Mouse (Mus musculus) left cerebral cortex, adult 11 months (tissue): ENCODE data around the gene Zfp46.

ENCODE experiments used
- DNase-seq: peaks from one replicate; pipeline ENCODE4 v3.0.0; 2022; ENCODE audit warnings: low spot score

Gene Zfp46

GRCm38 (mm10) chr4:136266716-136267343, 17.7 kb upstream of the Zfp46 start:
- no peak for DNase-seq

GRCm38 (mm10) chr4:136268912-136269311, 15.6 kb upstream of the Zfp46 start:
- no peak for DNase-seq

DNA sequence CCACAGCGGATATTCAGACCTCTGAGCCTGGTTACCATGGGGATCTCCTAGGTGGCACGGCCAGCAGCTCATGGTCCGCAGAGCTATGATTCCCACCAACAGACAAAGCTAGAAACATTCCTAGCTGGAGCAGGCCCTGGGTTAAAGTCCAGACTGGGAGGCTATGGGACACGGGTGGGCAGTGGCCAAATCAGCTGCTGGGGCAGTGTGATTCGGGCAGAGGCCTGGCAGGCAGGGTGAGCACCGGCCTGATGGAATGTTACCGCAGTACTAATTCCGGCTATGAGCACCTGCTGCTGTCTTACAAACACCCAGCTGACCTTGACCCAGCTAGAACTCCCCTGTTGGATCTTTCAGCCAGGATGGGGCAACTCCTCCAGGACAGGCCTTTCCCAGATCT, 13.8 kb upstream of the Zfp46 start:
- DNase-seq: no peak

DNA sequence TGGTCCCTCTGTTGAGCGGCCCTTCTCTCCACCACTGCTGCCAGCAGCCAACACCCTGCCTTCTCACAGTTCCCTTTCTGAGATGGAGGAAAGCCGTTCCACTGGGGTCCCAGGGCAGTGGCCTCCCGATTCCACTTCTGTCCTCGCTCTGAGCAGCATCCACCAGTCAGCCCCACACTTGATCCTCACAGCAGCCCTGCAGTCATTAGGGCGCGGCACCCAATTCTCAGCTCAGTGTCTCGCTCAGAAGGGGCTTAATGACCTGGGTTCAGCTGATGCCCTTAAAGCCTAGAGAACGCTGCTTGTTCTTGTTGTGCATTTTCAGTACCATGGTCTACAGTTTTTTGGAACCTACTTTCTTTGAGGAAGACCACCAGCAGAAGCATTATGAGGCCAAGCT, 3.4 kb upstream of the Zfp46 start:
- no peak for DNase-seq

DNA sequence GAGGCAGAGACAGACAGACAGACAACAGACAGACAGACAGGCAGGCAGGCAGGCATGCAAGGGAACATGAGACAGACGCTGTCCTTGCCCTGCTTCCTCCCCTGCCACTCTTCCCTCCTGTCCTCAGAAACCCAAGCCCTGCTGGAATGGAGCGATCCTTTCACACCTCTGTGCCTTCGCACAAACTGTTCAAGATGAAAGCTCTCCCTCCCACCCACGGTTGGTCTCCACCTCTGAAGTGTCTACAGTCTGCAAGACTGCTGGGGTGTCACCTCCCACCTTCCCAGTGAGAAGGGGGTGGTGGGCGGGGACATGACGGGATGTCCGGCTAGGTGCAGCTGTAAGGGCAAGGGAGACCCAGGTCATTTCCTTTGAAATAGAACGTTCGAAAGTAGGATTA, 2.9 kb upstream of the Zfp46 start:
- no peak for DNase-seq

DNA sequence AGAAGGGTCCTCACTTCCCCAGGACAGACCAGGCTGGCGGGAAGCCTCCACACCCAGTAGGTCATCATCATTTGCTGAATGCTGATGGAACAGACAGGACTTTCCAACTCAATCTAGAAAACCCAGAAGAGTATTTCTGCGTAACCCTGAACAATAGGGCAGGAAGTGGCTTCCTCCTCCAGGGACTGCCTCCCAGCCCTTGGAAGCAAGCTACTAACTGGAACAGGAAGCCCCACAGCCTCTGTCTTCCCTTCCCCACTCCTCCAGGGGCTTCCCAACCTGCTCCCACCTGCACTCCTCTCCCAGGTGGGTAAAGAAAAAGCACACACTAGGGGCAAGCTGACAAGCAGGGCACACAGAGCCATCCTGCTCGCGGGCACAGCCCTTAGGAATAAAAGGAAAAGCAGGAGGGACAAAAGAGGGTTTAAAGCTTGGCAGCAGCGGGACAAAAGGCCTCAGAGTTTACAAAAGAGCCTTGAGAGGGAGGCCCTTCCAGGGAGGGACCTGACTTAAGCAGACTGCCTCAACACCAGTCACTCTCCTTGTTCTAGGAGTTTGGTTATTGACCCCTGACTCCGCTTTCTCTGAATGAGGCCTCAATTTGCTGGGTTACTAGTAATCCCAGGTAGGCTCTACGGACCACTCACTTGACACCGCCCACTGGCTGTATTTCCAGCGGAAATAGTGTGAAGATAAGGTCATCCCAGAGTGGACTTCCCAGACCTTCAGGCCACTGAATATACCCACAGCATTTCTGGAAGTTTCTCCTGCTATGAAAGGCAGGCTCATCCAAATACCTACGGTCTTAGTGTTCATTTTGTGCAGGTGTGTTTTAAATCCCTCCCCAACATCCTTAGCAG, 1.6 kb upstream of the Zfp46 start:
- DNase-seq: no peak

GRCm38 (mm10) chr4:136283783-136284182, 700 bp upstream of the Zfp46 start:
- no peak for DNase-seq

DNA sequence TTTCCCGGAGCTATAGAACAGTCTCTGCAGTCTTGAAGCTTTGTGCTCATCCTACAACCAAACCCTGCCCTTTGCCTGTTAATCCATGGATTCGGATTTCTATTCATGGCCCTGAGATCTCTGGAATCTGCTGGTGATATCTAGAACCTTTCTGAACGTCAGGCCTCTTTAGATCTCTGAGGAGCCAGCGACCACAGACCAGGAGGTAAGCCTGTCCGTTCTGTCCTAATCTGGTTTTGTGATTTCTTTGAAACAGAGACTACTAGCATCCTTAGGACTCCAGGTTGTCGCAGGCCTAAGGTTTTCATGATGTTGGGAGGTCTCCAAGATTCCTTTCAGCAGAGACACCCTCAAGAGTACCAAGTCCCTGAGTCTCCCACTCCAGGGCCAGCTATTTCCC, 408 bp downstream of the Zfp46 start:
- DNase-seq: no peak

DNA sequence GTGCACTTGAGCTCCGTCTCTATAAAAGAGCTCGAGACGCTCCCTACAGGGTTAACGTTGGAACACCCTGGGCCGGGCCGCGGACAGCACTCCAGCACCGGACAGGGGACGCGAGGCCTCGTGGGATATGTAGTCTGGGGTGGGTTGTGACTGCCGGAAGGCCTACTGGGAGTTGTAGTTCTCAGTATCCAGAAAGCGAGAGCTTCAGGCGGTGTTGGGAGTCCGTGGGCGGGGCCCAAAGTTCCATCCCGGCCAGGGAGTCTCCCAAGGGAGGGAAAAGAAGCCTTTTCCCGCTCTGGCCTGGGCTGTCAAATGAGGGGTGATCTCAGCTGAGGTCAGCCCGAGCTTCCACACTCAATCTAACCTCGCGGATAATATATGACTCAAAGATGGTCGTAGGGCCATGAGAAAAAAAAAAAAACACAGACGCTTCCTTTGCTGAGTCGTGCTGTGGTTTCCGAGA, 896 bp downstream of the Zfp46 start:
- peak; percentile 93 for DNase-seq

GRCm38 (mm10) chr4:136285811-136286371, 1.4 kb downstream of the Zfp46 start:
- peak; percentile 95 for DNase-seq

- no peak for DNase-seq
Measured at GRCm38 (mm10) chr4:136289918-136290780, 5.7 kb downstream of the Zfp46 start.

DNA sequence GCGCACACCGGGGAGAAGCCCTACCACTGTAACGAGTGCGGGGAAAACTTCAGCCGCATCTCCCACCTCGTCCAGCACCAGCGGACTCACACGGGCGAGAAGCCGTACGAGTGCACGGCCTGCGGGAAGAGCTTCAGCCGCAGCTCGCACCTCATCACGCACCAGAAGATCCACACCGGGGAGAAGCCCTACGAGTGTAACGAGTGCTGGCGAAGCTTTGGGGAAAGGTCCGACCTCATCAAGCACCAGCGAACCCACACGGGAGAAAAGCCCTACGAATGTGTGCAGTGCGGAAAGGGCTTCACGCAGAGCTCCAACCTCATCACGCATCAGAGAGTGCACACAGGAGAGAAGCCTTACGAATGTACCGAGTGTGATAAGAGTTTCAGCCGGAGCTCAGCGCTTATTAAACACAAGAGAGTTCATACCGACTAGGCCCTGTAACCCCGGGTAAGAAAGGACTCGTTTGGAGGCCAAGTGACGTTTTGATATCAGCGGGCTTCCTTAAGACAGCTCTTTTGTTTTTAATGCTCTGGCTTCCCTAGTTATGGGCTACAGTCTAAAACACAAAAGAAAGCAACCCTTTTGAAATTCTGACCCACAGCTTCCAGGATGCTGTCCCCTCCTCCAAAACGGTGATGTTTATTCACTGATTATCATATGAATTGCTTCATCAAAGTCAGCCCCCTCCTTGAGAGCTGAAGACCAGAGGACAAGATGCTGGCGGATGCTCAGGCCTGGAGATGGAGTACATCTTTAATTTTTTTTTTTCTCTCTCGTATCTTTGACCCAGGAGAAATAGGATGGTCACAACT, 6.5 kb downstream of the Zfp46 start:
- no peak for DNase-seq

- no peak for DNase-seq
Measured at GRCm38 (mm10) chr4:136291692-136292091, 7.2 kb downstream of the Zfp46 start.

- DNase-seq: no peak
Measured at GRCm38 (mm10) chr4:136295941-136296340, 11.5 kb downstream of the Zfp46 start.

GRCm38 (mm10) chr4:136302462-136302861, 18.0 kb downstream of the Zfp46 start:
- DNase-seq: no peak

DNA sequence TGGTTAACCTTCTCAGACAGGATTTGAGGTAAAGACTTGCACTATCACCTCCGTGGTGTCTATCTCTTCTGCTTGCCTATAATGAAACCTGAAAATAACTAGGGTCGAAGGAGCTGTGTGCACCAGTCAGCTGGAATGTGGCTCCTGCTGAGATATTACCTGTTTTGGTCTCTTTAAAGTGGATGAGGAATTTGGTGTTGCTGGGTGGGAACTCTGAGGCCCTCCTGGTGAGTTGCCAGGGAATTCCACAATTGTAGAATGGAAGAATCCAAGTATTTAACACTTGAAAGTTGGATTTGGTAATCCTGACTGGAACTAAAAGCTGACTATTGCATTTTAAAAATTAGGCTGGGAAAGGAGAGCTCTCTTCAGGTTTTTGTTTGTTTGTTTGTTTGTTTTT, 19.7 kb downstream of the Zfp46 start:
- no peak for DNase-seq

- no peak for DNase-seq
Measured at GRCm38 (mm10) chr4:136308355-136308754, 23.9 kb downstream of the Zfp46 start.

DNA sequence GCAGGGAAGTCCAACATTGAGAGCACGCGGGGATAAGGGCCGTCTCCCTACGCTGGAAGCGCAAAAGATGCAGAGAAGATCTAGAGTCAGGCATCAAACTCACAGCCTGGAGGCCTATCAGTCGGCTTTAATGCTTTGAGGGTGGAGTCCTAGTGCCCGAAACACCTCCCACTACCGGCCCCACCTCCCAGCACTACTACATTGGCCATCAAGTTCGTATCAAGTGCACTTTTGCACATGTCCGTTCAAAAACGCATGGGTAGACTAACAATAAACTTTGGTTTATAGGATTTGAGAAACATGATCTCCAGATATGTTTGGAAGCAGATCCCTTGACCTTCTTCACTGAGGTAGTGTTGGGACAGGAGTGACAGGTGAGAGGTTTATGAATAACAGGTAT, 25.3 kb downstream of the Zfp46 start:
- no peak for DNase-seq

DNA sequence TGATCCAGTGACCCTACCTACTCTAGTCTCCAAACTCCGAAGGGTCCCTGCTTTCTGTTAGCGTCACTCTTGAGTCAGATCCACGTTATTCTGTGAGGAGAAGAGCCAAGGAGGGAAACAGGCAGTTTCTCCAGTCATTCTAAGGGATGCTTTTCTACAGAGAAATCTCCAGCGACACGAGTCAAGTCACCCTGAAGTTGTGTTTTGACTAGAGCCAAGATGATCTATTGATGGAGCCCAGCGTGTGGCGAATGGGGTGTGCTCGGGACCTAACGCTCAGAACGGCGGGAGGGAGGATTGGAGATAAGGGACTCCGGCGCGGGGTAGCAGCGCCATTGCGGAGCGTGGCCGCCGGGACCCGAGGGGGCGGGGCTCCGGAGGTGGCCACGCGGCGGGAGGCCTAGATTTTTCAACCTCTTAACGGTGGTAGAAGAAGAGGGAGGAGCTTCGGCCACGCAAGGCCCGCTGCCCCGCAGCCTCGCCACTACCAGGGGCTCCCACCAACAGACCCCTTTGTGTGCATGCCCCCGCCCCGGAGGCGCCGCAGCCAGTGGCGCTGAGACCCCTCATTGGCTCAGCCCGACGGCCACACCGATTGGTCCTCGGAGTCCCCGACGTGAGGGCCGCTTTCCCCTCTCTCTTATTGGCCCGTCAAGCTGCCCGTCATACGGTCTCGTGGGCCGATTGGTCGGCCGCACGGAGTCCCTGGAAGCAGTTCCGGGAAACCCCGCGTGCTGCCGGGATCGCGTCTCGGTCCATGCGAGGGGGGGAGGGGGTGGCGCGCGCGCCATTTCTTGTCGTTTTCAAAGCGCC, 26.0 kb downstream of the Zfp46 start, which contains the start of gene Hnrnpr:
Hnrnpr (plus strand) TSS at position 714 of the 813 bp plus-strand sequence.
- peak; percentile 96 for DNase-seq
